Mouse (Mus musculus) liver, postnatal 0 days (tissue): ENCODE results near the gene Sp2.

Source experiments
- CTCF ChIP-seq: sonication (generic); IDR thresholded peaks from 2 replicates; pipeline ENCODE4 v1.5.1; 2016; ENCODE audit warnings: antibody characterized with exemption, low read depth
- EP300 ChIP-seq: IDR thresholded peaks from 2 replicates; pipeline ENCODE4 v1.6.1; 2016; ENCODE audit warnings: antibody characterized with exemption, low read depth, mild to moderate bottlenecking

DNA sequence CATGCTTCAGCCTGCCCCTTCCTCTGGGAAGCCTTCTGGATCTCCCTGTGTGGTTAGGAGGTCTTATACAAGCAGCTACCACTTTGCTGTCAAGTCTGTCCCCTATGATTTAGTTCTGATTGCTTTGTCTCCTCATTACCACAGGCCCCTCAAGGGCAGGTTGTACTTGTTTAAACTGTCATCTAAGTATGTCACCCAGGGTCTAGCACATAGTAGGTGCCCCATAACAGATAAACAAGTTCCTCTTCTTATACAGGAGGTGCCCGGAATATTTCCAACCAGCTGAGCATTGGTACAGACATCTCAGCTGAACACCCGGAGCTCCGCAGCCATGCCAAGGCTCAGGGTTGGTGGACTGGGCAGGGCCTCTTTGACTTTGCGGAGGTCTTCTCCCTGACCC, 49.7 kb upstream of the Sp2 start:
- no peak for TF ChIP-seq CTCF
- no peak for TF ChIP-seq EP300
